Mouse (Mus musculus) CH12.LX (cell line): ENCODE results near the gene Fstl4. TPM values are rescaled to one million over a fixed set of nuclear protein-coding genes. Genes with fewer than 3 reads are reported as not detected.

Source experiments
- DNase-seq: peaks from one replicate; pipeline ENCODE4 v3.0.0-alpha.2; 2013; ENCODE audit errors: extremely low read depth
- H3K27ac ChIP-seq: 2 replicates; pipeline ENCODE4 v1.5.1; 2012; ENCODE audit warnings: low read depth, mild to moderate bottlenecking, control low read depth, moderate library complexity; ENCODE audit not compliant: insufficient read depth
- H3K27me3 ChIP-seq: replicated peaks from 2 replicates; pipeline ENCODE3; 2012; ENCODE audit warnings: inconsistent platforms
- H3K36me3 ChIP-seq, 2 experiments: replicated peaks in 1 of 2; 2 replicates each; pipeline versions ENCODE3 to v1.6.1; 2012; ENCODE audit warnings: inconsistent platforms in 1 of 2, low read length in 1 of 2, mild to moderate bottlenecking in 1 of 2, mixed read lengths in 1 of 2, moderate library complexity in 1 of 2; ENCODE audit not compliant: control insufficient read depth in 1 of 2, insufficient read depth in 1 of 2
- H3K4me1 ChIP-seq, 2 experiments: 2 replicates each; pipeline ENCODE4 v1.6.1; 2012; ENCODE audit warnings: inconsistent platforms in 1 of 2, moderate library complexity in 1 of 2; ENCODE audit not compliant: insufficient read depth in 2 of 2, control insufficient read depth in 1 of 2
- H3K4me2 ChIP-seq: 2 replicates; pipeline ENCODE4 v1.6.1; 2012; ENCODE audit warnings: low read depth, mild to moderate bottlenecking, control low read depth; ENCODE audit not compliant: poor library complexity, insufficient read depth, severe bottlenecking
- H3K4me3 ChIP-seq, 3 experiments: fragments of 150-350 bp in 1 of 3; sonication (generic) in 1 of 3; replicated peaks in 1 of 3; 2 replicates each; pipeline versions ENCODE3 to v1.5.1; 2011 to 2012; ENCODE audit warnings: low read depth in 2 of 3, low read length in 2 of 3, mild to moderate bottlenecking in 2 of 3, moderate library complexity in 2 of 3, control low read depth in 1 of 3, improper control_type of control experiment in 1 of 3, inconsistent platforms in 1 of 3, mixed read lengths in 1 of 3; ENCODE audit not compliant: poor library complexity in 1 of 3
- H3K79me2 ChIP-seq: replicated peaks from 2 replicates; pipeline ENCODE4 v1.6.1; 2012; ENCODE audit warnings: mild to moderate bottlenecking, moderate library complexity; ENCODE audit not compliant: control insufficient read depth, poor library complexity, insufficient read depth, severe bottlenecking; ENCODE audit errors: extremely low read depth
- H3K9ac ChIP-seq: 2 replicates; pipeline ENCODE4 v1.6.1; 2012; ENCODE audit warnings: low read depth, mild to moderate bottlenecking, control low read depth, moderate library complexity; ENCODE audit not compliant: insufficient read depth
- H3K9me3 ChIP-seq: replicated peaks from 2 replicates; pipeline ENCODE3; 2012; ENCODE audit warnings: low read length, inconsistent platforms, mixed read lengths
- BHLHE40 ChIP-seq: IDR thresholded peaks from 2 replicates; pipeline ENCODE4 v1.6.1; 2011; ENCODE audit warnings: mild to moderate bottlenecking, low read depth, low read length, improper control_type of control experiment
- CTCF ChIP-seq, 2 experiments: IDR thresholded peaks in 1 of 2; conservative IDR thresholded peaks in 1 of 2; 2 replicates each; pipeline ENCODE4 v1.5.1; 2011 to 2012; ENCODE audit warnings: low read depth in 2 of 2, low read length in 2 of 2, improper control_type of control experiment in 1 of 2, inconsistent platforms in 1 of 2, mild to moderate bottlenecking in 1 of 2, moderate library complexity in 1 of 2
- ETS1 ChIP-seq: conservative IDR thresholded peaks from 2 replicates; pipeline ENCODE4 v1.6.1; 2012; ENCODE audit warnings: low read depth, mild to moderate bottlenecking, inconsistent platforms, low read length, improper control_type of control experiment, moderate library complexity
- KAT2A ChIP-seq: IDR thresholded peaks from 2 replicates; pipeline ENCODE4 v1.6.1; 2012; ENCODE audit warnings: low read length, improper control_type of control experiment, inconsistent platforms; ENCODE audit not compliant: insufficient replicate concordance
- MAFK ChIP-seq: IDR thresholded peaks from 2 replicates; pipeline ENCODE4 v1.6.1; 2011; ENCODE audit warnings: low read length, improper control_type of control experiment; ENCODE audit not compliant: insufficient replicate concordance
- MAX ChIP-seq: IDR thresholded peaks from 2 replicates; pipeline ENCODE4 v1.6.1; 2011; ENCODE audit warnings: low read length, improper control_type of control experiment
- MEF2A ChIP-seq: IDR thresholded peaks from 2 replicates; pipeline ENCODE4 v1.6.1; 2014; ENCODE audit warnings: low read depth, mild to moderate bottlenecking, inconsistent platforms, low read length, improper control_type of control experiment, borderline replicate concordance
- MYC ChIP-seq: IDR thresholded peaks from 2 replicates; pipeline ENCODE4 v1.6.1; 2011; ENCODE audit warnings: low read depth, mild to moderate bottlenecking, improper control_type of control experiment, low read length
- PAX5 ChIP-seq: IDR thresholded peaks from 2 replicates; pipeline ENCODE4 v1.6.1; 2012; ENCODE audit warnings: low read length, inconsistent platforms, mixed read lengths
- POLR2AphosphoS2 ChIP-seq: IDR thresholded peaks from 2 replicates; pipeline ENCODE4 v1.6.1; 2011; ENCODE audit warnings: low read depth, low read length, improper control_type of control experiment
- RAD21 ChIP-seq: IDR thresholded peaks from 2 replicates; pipeline ENCODE4 v1.6.1; 2011; ENCODE audit warnings: low read depth, mild to moderate bottlenecking, low read length, improper control_type of control experiment, moderate library complexity
- RCOR1 ChIP-seq: conservative IDR thresholded peaks from 2 replicates; pipeline ENCODE4 v1.6.1; 2012; ENCODE audit warnings: low read depth, mild to moderate bottlenecking, inconsistent platforms, low read length, improper control_type of control experiment
- SIN3A ChIP-seq: IDR thresholded peaks from 2 replicates; pipeline ENCODE4 v1.6.1; 2012; ENCODE audit warnings: low read length, improper control_type of control experiment, inconsistent platforms
- SMC3 ChIP-seq: IDR thresholded peaks from 2 replicates; pipeline ENCODE4 v1.6.1; 2011; ENCODE audit warnings: low read depth, low read length, improper control_type of control experiment
- TBP ChIP-seq: conservative IDR thresholded peaks from 2 replicates; pipeline ENCODE4 v1.6.1; 2011; ENCODE audit warnings: low read depth, low read length, improper control_type of control experiment
- TCF12 ChIP-seq: IDR thresholded peaks from 2 replicates; pipeline ENCODE4 v1.6.1; 2014; ENCODE audit warnings: low read depth, mild to moderate bottlenecking, inconsistent platforms, low read length, improper control_type of control experiment
- UBTF ChIP-seq: IDR thresholded peaks from 2 replicates; pipeline ENCODE4 v1.6.1; 2012; ENCODE audit warnings: low read depth, mild to moderate bottlenecking, inconsistent platforms, low read length, improper control_type of control experiment, moderate library complexity
- USF2 ChIP-seq: conservative IDR thresholded peaks from 2 replicates; pipeline ENCODE4 v1.6.1; 2011; ENCODE audit warnings: low read depth, low read length, improper control_type of control experiment
- ZKSCAN1 ChIP-seq: IDR thresholded peaks from 2 replicates; pipeline ENCODE4 v1.6.1; 2012; ENCODE audit warnings: low read depth, inconsistent platforms, low read length, improper control_type of control experiment, borderline replicate concordance
- dilution Hi-C: fragments of 300-500 bp; cut with MboI; formaldehyde crosslinking; loops from 2 replicates; pipeline ENCODE4 v1.14.3; 2020; ENCODE audit warnings: low sequenced_read_pairs; ENCODE audit not compliant: extremely low pct_unique_long_range_greater_than_20kb, extremely low pct_ligation_motif_present
- in situ Hi-C: fragments of 300-500 bp; cut with MboI; formaldehyde crosslinking; loops from 3 replicates; pipeline ENCODE4 v1.14.3; 2019; ENCODE audit warnings: low sequenced_read_pairs, low pct_ligation_motif_present, low pct_unique_long_range_greater_than_20kb, mixed read lengths
- polyA plus RNA-seq: library from polyadenylated mRNA; unstranded; fragments of >175 nt; gene quantifications from 2 replicates; pipeline ENCODE4 v1.2.1, GENCODE M21; 2012; ENCODE audit warnings: low read depth; ENCODE audit not compliant: insufficient read length
- total RNA-seq, 2 experiments: library from RNA; depleted of rRNA; stranded (reverse); fragments of 300-350 nt in 1 of 2; fragments of >200 nt in 1 of 2; gene quantifications; 2 replicates each; pipeline ENCODE4 v1.2.3; 2012 to 2014

Gene Fstl4
- total and polyA plus RNA-seq, 3 experiments, result not detected

DNA sequence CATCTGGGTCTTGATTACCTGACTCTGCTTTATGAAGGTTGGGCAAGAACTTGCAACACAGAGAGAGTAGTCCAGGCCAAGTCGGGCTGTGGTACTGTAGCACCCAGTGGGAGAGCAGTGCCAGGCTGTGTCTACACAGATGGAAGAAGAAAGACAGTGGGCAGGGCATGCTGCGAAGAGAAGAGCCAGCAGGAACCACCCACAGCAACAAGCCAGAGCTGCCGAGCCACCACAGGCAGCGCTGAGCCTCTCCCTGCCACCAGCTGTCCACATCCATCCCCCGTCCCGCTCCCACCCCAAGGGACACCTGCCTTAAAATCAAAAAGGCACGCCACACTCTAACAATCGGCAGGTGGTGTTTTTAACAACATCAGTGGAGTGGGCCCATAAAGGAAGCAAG lies 332.9 kb downstream of the Fstl4 start:
- H3K4me1 ChIP-seq, result no peaks in the 10 kb centered on the region
- TF ChIP-seq ETS1 (no peak), POLR2AphosphoS2 (no peak)
- TF ChIP-seq, all 38 proteins: peak for 0

DNA sequence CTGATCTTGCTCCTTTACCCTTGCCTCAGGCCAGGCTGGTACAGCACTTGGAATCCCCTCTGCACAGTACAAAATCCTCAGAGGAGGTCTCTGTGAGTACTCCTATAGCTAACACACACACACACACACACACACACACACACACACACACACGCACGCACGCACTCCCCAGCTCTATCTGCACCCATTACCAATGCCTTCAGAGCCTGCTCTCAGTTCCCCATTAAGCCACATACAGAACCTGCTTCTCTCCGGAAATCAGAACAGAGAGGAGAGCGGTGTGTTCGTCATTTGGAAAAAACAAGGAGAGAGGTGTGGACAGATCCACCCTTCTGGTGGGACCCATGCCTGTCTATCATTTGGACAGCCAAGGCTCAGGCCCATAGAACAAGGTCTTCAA lies 333.4 kb downstream of the Fstl4 start:
- H3K4me2 ChIP-seq, result no peak overlapping the region
- no peak overlapping the region for H3K27ac ChIP-seq
- H3K4me1 ChIP-seq, result no peaks in the 10 kb centered on the region
- no peaks in the 10 kb centered on the region for H3K36me3 ChIP-seq
- H3K9me3 ChIP-seq, result no peaks in the 10 kb centered on the region
- DNase-seq, result peak; percentile 6
- TF ChIP-seq ZKSCAN1, result no peak
- TF ChIP-seq POLR2AphosphoS2, result no peak
- TF ChIP-seq BHLHE40, result no peak
- no peak for TF ChIP-seq RAD21
- TF ChIP-seq SIN3A, result no peak
- no peak for TF ChIP-seq MAFK
- no peak for TF ChIP-seq USF2
- no peak for TF ChIP-seq TBP
- no peak for TF ChIP-seq SMC3
- TF ChIP-seq TCF12, result no peak
- no peak for TF ChIP-seq KAT2A
- TF ChIP-seq PAX5, result no peak
- no peak for TF ChIP-seq MAX
- no peak for TF ChIP-seq ETS1
- no peak for TF ChIP-seq UBTF
- no peak for TF ChIP-seq RCOR1
- TF ChIP-seq CTCF (conservative IDR thresholded peaks at IDR 0.05 in 1 of 2, IDR thresholded peaks at IDR 0.05 in 1 of 2; ENCODE audit: low read depth in 2 of 2, low read length in 2 of 2), result no peak
- TF ChIP-seq MEF2A, result no peak
- no peak for TF ChIP-seq MYC
- H3K9ac ChIP-seq, result no peak overlapping the region
- in situ Hi-C loops (no loop called here), dilution Hi-C loops (no loop called here)
- no peaks in the 10 kb centered on the region for H3K79me2 ChIP-seq
- H3K4me3 ChIP-seq, result no peak overlapping the region
- peaks cover 99% of the 10 kb centered on the region for H3K27me3 ChIP-seq

More for the DNA sequence above, 332.9 kb downstream of the Fstl4 start:
- Histone ChIP-seq H3K9me3 (no peaks in the 10 kb centered on the region), H3K27ac (no peak overlapping the region), H3K27me3 (peaks cover 99% of the 10 kb centered on the region), H3K4me3 (no peak overlapping the region), H3K79me2 (no peaks in the 10 kb centered on the region), H3K9ac (no peak overlapping the region), H3K4me2 (no peak overlapping the region), H3K36me3 (no peaks in the 10 kb centered on the region)
- dilution Hi-C loops, result no loop called here
- in situ Hi-C loops, result no loop called here
- DNase-seq, result no peak
